Mouse (Mus musculus) liver, postnatal 0 days (tissue): ENCODE measurements around the gene Ksr2.

ENCODE experiments used
- CTCF ChIP-seq: sonication (generic); IDR thresholded peaks from 2 replicates; pipeline ENCODE4 v1.5.1; 2016; ENCODE audit warnings: antibody characterized with exemption, low read depth
- EP300 ChIP-seq: IDR thresholded peaks from 2 replicates; pipeline ENCODE4 v1.6.1; 2016; ENCODE audit warnings: antibody characterized with exemption, low read depth, mild to moderate bottlenecking

DNA sequence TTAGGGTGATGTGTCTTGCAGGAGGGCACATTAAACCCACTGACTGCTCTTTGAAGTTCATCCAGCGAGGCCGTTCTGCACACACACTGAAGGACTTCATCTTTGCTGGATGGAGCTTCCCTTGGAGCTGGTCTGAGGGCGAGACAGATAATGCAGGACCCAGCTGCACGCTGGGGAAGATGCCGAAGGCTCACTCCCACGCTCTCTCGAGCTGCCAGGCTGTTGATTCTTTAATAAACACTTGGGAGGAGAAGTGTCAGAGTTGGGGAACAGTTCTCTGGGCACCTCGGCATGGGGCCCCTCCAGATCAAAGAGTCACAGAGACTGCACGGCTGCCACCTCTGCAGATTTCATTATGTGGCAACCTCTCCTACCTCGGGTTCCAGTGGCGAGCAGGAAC is 280.8 kb downstream of the Ksr2 start:
- no peak for TF ChIP-seq EP300
- no peak for TF ChIP-seq CTCF
